Mouse (Mus musculus): ENCODE results near the gene Myt1l. TPM values are rescaled to one million over a fixed set of nuclear protein-coding genes. Genes with fewer than 3 reads are reported as not detected.

Gene Myt1l
- polyA plus RNA-seq, 1 experiment from 2014 or later, result 96.6 TPM

DNA sequence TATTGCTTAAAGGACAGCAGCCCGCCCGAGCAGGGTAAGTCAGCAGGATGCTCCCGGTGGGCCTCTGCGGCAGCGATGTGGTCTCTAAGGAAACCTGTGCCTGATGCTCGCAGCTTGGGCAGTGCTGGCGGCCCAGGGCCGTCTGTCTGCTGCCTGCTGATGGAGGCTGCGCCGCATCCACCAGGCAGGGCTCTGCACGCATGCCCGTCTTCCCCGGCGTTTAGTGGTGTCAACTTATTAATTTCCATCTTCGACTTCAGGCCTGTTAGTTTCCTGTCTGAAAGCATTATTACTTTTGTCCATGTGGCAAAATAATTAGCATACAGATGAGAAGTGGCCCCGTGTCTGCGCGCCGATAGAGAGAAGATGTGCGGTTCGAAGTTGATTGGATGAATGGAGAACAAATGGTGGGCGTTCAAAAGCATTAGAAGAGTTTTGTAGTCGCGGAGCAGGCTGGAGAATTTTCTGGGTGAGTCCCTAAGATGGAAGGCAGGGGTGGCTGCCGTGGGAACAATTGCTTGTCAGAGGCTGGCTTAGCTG, 6.6 kb downstream of the Myt1l start:
- ATAC-seq (peak; percentile 45), DNase-seq (ENCODE audit: low spot score) (peak; percentile 62)
- H3K27me3 ChIP-seq (replicated peaks; ENCODE audit: control insufficient read depth, insufficient read depth, low read length), result 0 out of 2 replicates have a peak, but pooled peaks cover 2% of the 10 kb centered on the region
- peak overlapping the region; percentile 49 for H3K4me3 ChIP-seq (ENCODE audit: low read depth, low read length)
- H3K4me2 ChIP-seq (ENCODE audit: low read length), result peak overlapping the region; percentile 76
- H3K9me3 ChIP-seq (replicated peaks; ENCODE audit: control insufficient read depth, low read length), result no peaks in the 10 kb centered on the region
- WGBS, result 1% methylated on average over 25 of the region's 25 CpGs
- peak overlapping the region; percentile 70 for H3K9ac ChIP-seq (ENCODE audit: low read length)
- peak overlapping the region; percentile 96 for H3K27ac ChIP-seq (ENCODE audit: low read depth, low read length)
- H3K36me3 ChIP-seq (ENCODE audit: control insufficient read depth, insufficient read depth, low read length), result no peaks in the 10 kb centered on the region
- H3K4me1 ChIP-seq (ENCODE audit: control insufficient read depth, insufficient read depth, low read length), result peaks cover 25% of the 10 kb centered on the region

GRCm38 (mm10) chr12:29537916-29538315, 9.7 kb downstream of the Myt1l start:
- WGBS, result 27% methylated on average over 5 of the region's 5 CpGs
- peak overlapping the region; percentile 49 for H3K4me3 ChIP-seq (ENCODE audit: low read depth, low read length)
- peak overlapping the region; percentile 76 for H3K4me2 ChIP-seq (ENCODE audit: low read length)
- peak overlapping the region; percentile 45 for H3K9ac ChIP-seq (ENCODE audit: low read length)
- ATAC-seq (peak; percentile 18; the same call in 1 of the 2 replicates), DNase-seq (ENCODE audit: low spot score) (peak; percentile 49)
- peak overlapping the region; percentile 68; the same call in 1 of the 2 replicates for H3K27ac ChIP-seq (ENCODE audit: low read depth, low read length)
- no peaks in the 10 kb centered on the region for H3K36me3 ChIP-seq (ENCODE audit: control insufficient read depth, insufficient read depth, low read length)
- peaks cover 28% of the 10 kb centered on the region for H3K4me1 ChIP-seq (ENCODE audit: control insufficient read depth, insufficient read depth, low read length)
- H3K27me3 ChIP-seq (replicated peaks; ENCODE audit: control insufficient read depth, insufficient read depth, low read length), result 0 out of 2 replicates have a peak, but pooled peaks cover 2% of the 10 kb centered on the region
- H3K9me3 ChIP-seq (replicated peaks; ENCODE audit: control insufficient read depth, low read length), result no peaks in the 10 kb centered on the region

- peak overlapping the region; percentile 76 for H3K4me2 ChIP-seq (ENCODE audit: low read length)
- DNase-seq (ENCODE audit: low spot score), result peak; percentile 23
- 0 out of 2 replicates have a peak, but pooled peaks cover 2% of the 10 kb centered on the region for H3K27me3 ChIP-seq (replicated peaks; ENCODE audit: control insufficient read depth, insufficient read depth, low read length)
- H3K36me3 ChIP-seq (ENCODE audit: control insufficient read depth, insufficient read depth, low read length), result no peaks in the 10 kb centered on the region
- peak overlapping the region; percentile 45 for H3K9ac ChIP-seq (ENCODE audit: low read length)
- peak overlapping the region; percentile 68; the same call in 1 of the 2 replicates for H3K27ac ChIP-seq (ENCODE audit: low read depth, low read length)
- H3K9me3 ChIP-seq (replicated peaks; ENCODE audit: control insufficient read depth, low read length), result no peaks in the 10 kb centered on the region
- H3K4me3 ChIP-seq (ENCODE audit: low read depth, low read length), result peak overlapping the region; percentile 49
- ATAC-seq, result no peak
- WGBS, result 56% methylated on average over 11 of the region's 11 CpGs
- peaks cover 28% of the 10 kb centered on the region for H3K4me1 ChIP-seq (ENCODE audit: control insufficient read depth, insufficient read depth, low read length)
Measured at GRCm38 (mm10) chr12:29538456-29538855, 10.3 kb downstream of the Myt1l start.

- WGBS, result 32% methylated on average over 5 of the region's 5 CpGs
- Histone ChIP-seq H3K27ac (ENCODE audit: low read depth, low read length) (no peak overlapping the region), H3K4me3 (ENCODE audit: low read depth, low read length) (peak overlapping the region; percentile 2; the same call in 1 of the 2 replicates), H3K4me2 (ENCODE audit: low read length) (peak overlapping the region; percentile 76), H3K27me3 (replicated peaks; ENCODE audit: control insufficient read depth, insufficient read depth, low read length) (0 out of 2 replicates have a peak, but pooled peaks cover 2% of the 10 kb centered on the region), H3K9ac (ENCODE audit: low read length) (no peak overlapping the region; the same call in 1 of the 2 replicates), H3K9me3 (replicated peaks; ENCODE audit: control insufficient read depth, low read length) (no peaks in the 10 kb centered on the region), H3K4me1 (ENCODE audit: control insufficient read depth, insufficient read depth, low read length) (peaks cover 28% of the 10 kb centered on the region), H3K36me3 (ENCODE audit: control insufficient read depth, insufficient read depth, low read length) (no peaks in the 10 kb centered on the region)
- ATAC-seq (no peak), DNase-seq (ENCODE audit: low spot score) (no peak)
Measured at GRCm38 (mm10) chr12:29539106-29539505, 10.9 kb downstream of the Myt1l start.

- no peak overlapping the region for H3K4me2 ChIP-seq (ENCODE audit: low read length)
- no peak for ATAC-seq
- no peaks in the 10 kb centered on the region for H3K27me3 ChIP-seq (replicated peaks; ENCODE audit: control insufficient read depth, insufficient read depth, low read length)
- H3K36me3 ChIP-seq (ENCODE audit: control insufficient read depth, insufficient read depth, low read length), result no peaks in the 10 kb centered on the region
- no peak overlapping the region for H3K9ac ChIP-seq (ENCODE audit: low read length)
- peaks cover 28% of the 10 kb centered on the region for H3K4me1 ChIP-seq (ENCODE audit: control insufficient read depth, insufficient read depth, low read length)
- 75% methylated on average over 5 of the region's 5 CpGs for WGBS
- DNase-seq (ENCODE audit: low spot score), result no peak
- H3K9me3 ChIP-seq (replicated peaks; ENCODE audit: control insufficient read depth, low read length), result no peaks in the 10 kb centered on the region
- H3K27ac ChIP-seq (ENCODE audit: low read depth, low read length), result no peak overlapping the region
- no peak overlapping the region for H3K4me3 ChIP-seq (ENCODE audit: low read depth, low read length)
Measured at GRCm38 (mm10) chr12:29540741-29541140, 12.6 kb downstream of the Myt1l start.

GRCm38 (mm10) chr12:29546073-29546472, 17.9 kb downstream of the Myt1l start:
- H3K4me1 ChIP-seq (ENCODE audit: control insufficient read depth, insufficient read depth, low read length), result peaks cover 17% of the 10 kb centered on the region
- H3K27ac ChIP-seq (ENCODE audit: low read depth, low read length), result no peak overlapping the region
- 50% methylated on average over 3 of the region's 3 CpGs for WGBS

GRCm38 (mm10) chr12:29547112-29547511, 18.9 kb downstream of the Myt1l start:
- Histone ChIP-seq H3K27me3 (replicated peaks; ENCODE audit: control insufficient read depth, insufficient read depth, low read length) (no peaks in the 10 kb centered on the region), H3K27ac (ENCODE audit: low read depth, low read length) (peak overlapping the region; percentile 61; the same call in 1 of the 2 replicates), H3K9ac (ENCODE audit: low read length) (no peak overlapping the region), H3K4me3 (ENCODE audit: low read depth, low read length) (no peak overlapping the region), H3K9me3 (replicated peaks; ENCODE audit: control insufficient read depth, low read length) (no peaks in the 10 kb centered on the region), H3K4me1 (ENCODE audit: control insufficient read depth, insufficient read depth, low read length) (peaks cover 17% of the 10 kb centered on the region), H3K36me3 (ENCODE audit: control insufficient read depth, insufficient read depth, low read length) (no peaks in the 10 kb centered on the region), H3K4me2 (ENCODE audit: low read length) (no peak overlapping the region)
- DNase-seq (ENCODE audit: low spot score) (no peak), ATAC-seq (no peak)
- 74% methylated on average over 5 of the region's 5 CpGs for WGBS

More at GRCm38 (mm10) chr12:29546073-29546472, 17.9 kb downstream of the Myt1l start:
- ATAC-seq, result no peak
- Histone ChIP-seq H3K9ac (ENCODE audit: low read length) (no peak overlapping the region), H3K4me3 (ENCODE audit: low read depth, low read length) (no peak overlapping the region), H3K27me3 (replicated peaks; ENCODE audit: control insufficient read depth, insufficient read depth, low read length) (no peaks in the 10 kb centered on the region), H3K36me3 (ENCODE audit: control insufficient read depth, insufficient read depth, low read length) (no peaks in the 10 kb centered on the region), H3K4me2 (ENCODE audit: low read length) (no peak overlapping the region), H3K9me3 (replicated peaks; ENCODE audit: control insufficient read depth, low read length) (no peaks in the 10 kb centered on the region)
- DNase-seq (ENCODE audit: low spot score), result no peak

DNA sequence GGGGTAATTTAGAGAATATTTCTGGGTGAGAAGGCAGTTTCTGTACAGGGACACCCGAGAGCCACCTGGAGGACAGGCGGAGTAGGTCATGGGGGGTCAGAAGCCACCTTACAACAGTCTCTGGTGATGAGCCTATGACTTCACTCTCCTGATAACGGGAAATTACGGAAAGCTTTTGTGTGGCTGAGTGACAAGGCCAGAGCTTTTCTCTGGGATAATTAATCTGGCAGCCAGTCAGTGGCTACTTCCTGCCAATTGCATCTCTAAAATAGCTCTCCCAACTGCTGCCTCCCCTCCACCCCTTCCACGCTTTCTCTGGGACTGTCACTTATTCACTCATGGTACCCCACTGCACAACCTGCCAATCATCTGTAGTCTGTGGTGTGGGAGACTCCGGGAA, 19.6 kb downstream of the Myt1l start:
- Histone ChIP-seq H3K9me3 (replicated peaks; ENCODE audit: control insufficient read depth, low read length) (no peaks in the 10 kb centered on the region), H3K4me2 (ENCODE audit: low read length) (no peak overlapping the region), H3K4me3 (ENCODE audit: low read depth, low read length) (no peak overlapping the region), H3K27ac (ENCODE audit: low read depth, low read length) (peak overlapping the region; percentile 61), H3K36me3 (ENCODE audit: control insufficient read depth, insufficient read depth, low read length) (no peaks in the 10 kb centered on the region), H3K9ac (ENCODE audit: low read length) (no peak overlapping the region), H3K27me3 (replicated peaks; ENCODE audit: control insufficient read depth, insufficient read depth, low read length) (no peaks in the 10 kb centered on the region), H3K4me1 (ENCODE audit: control insufficient read depth, insufficient read depth, low read length) (peaks cover 17% of the 10 kb centered on the region)
- WGBS, result 30% methylated on average over 6 of the region's 6 CpGs
- DNase-seq (ENCODE audit: low spot score), result peak; percentile 81
- peak; percentile 76 for ATAC-seq

GRCm38 (mm10) chr12:29553138-29553537, 25.0 kb downstream of the Myt1l start:
- no peak overlapping the region for H3K4me2 ChIP-seq (ENCODE audit: low read length)
- no peak overlapping the region for H3K9ac ChIP-seq (ENCODE audit: low read length)
- H3K4me3 ChIP-seq (ENCODE audit: low read depth, low read length), result no peak overlapping the region
- 56% methylated on average over 7 of the region's 7 CpGs for WGBS
- 0 out of 2 replicates have a peak, but pooled peaks have one; percentile 22 for ATAC-seq
- DNase-seq (ENCODE audit: low spot score), result peak; percentile 49
- peaks cover 10% of the 10 kb centered on the region for H3K4me1 ChIP-seq (ENCODE audit: control insufficient read depth, insufficient read depth, low read length)
- H3K27me3 ChIP-seq (replicated peaks; ENCODE audit: control insufficient read depth, insufficient read depth, low read length), result no peaks in the 10 kb centered on the region
- no peaks in the 10 kb centered on the region for H3K36me3 ChIP-seq (ENCODE audit: control insufficient read depth, insufficient read depth, low read length)
- 0 out of 2 replicates have a peak overlapping the region, but pooled peaks have one; percentile 21 for H3K27ac ChIP-seq (ENCODE audit: low read depth, low read length)
- no peaks in the 10 kb centered on the region for H3K9me3 ChIP-seq (replicated peaks; ENCODE audit: control insufficient read depth, low read length)

Measured in forebrain, embryonic 14.5 days (tissue).